Mouse (Mus musculus) midbrain, embryonic 10.5 days (tissue): ENCODE results near the gene F12. TPM values are rescaled to one million over a fixed set of nuclear protein-coding genes. Genes with fewer than 3 reads are reported as not detected.

ENCODE experiments used
- DNase-seq: peaks from one replicate; pipeline ENCODE4 v3.0.0-alpha.2; 2017; ENCODE audit warnings: low spot score
- H3K27ac ChIP-seq: fragments of 300-500 bp; sonication (generic); replicated peaks from 2 replicates; pipeline ENCODE4 v1.5.1; 2016; ENCODE audit warnings: mild to moderate bottlenecking
- H3K27me3 ChIP-seq: fragments of 300-500 bp; sonication (generic); 2 replicates; pipeline ENCODE4 v1.6.1; 2016; ENCODE audit warnings: low read depth, mild to moderate bottlenecking; ENCODE audit not compliant: poor library complexity, severe bottlenecking
- H3K36me3 ChIP-seq: fragments of 300-500 bp; sonication (generic); 2 replicates; pipeline ENCODE4 v1.6.1; 2016; ENCODE audit warnings: mild to moderate bottlenecking, moderate library complexity
- H3K4me1 ChIP-seq: fragments of 300-500 bp; sonication (generic); 2 replicates; pipeline ENCODE4 v1.6.1; 2016
- H3K4me3 ChIP-seq: fragments of 300-500 bp; sonication (generic); 2 replicates; pipeline ENCODE4 v1.5.1; 2016; ENCODE audit warnings: mild to moderate bottlenecking, moderate library complexity
- H3K9me3 ChIP-seq: fragments of 300-500 bp; sonication (generic); replicated peaks from 2 replicates; pipeline ENCODE4 v1.6.1; 2016; ENCODE audit warnings: mild to moderate bottlenecking
- WGBS: fragments of 180-500 bp; shearing (Covaris S2); methylation state at CpG from one replicate; pipeline ENCODE4 v1.1.7; 2016; 5-methylcytosine and 5-hydroxymethylcytosine counted together
- polyA plus RNA-seq: library from polyadenylated mRNA; unstranded; fragments of >200 nt; fragmentation: Nextera tagmentation; extraction: Ambion mirVana; gene quantifications from 2 replicates; pipeline ENCODE4 v1.2.1, GENCODE M21; 2016

Gene F12
- polyA plus RNA-seq, 1 experiment from 2014 or later, result not detected

GRCm38 (mm10) chr13:55420018-55420932 lies 6.3 kb downstream of the F12 start:
- DNase-seq, result no peak
- H3K36me3 ChIP-seq, result no peaks in the 10 kb centered on the region
- WGBS, result 34% methylated on average over 51 of the region's 51 CpGs
- H3K4me3 ChIP-seq, result peak overlapping the region; percentile 39; the same call in 1 of the 2 replicates
- peaks cover 70% of the 10 kb centered on the region for H3K27me3 ChIP-seq
- H3K9me3 ChIP-seq, result no peaks in the 10 kb centered on the region
- peaks cover 26% of the 10 kb centered on the region for H3K4me1 ChIP-seq
- no peak overlapping the region; the same call in 1 of the 2 replicates for H3K27ac ChIP-seq

GRCm38 (mm10) chr13:55419142-55419541 lies 7.5 kb downstream of the F12 start:
- H3K27me3 ChIP-seq, result peaks cover 81% of the 10 kb centered on the region
- WGBS, result 87% methylated on average over 5 of the region's 5 CpGs
- DNase-seq, result no peak

DNA sequence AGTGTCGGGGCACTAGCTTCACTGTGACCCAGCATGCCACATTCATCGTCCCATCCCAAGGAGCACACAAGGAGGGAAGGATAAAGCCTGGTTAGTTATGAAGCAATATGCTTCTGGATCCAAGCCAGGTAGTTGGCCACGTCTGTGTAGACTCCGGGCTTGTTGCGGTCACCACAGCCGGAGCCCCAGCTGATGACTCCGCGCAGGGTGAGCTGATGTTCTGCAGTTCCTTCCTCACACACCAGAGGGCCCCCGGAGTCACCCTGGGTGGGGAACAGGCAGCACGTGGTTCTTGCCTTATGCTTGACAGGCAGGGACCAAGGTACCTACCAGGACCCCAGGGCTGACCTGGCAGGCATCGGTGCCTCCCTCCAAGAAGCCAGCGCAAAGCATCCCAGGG lies 8.6 kb downstream of the F12 start:
- H3K27ac ChIP-seq, result no peak overlapping the region
- H3K9me3 ChIP-seq, result no peaks in the 10 kb centered on the region
- H3K36me3 ChIP-seq, result no peaks in the 10 kb centered on the region
- peaks cover 33% of the 10 kb centered on the region for H3K4me1 ChIP-seq
- peak; percentile 82 for DNase-seq
- peaks cover 89% of the 10 kb centered on the region for H3K27me3 ChIP-seq
- 14% methylated on average over 12 of the region's 12 CpGs for WGBS
- no peak overlapping the region for H3K4me3 ChIP-seq

More at GRCm38 (mm10) chr13:55419142-55419541, 7.5 kb downstream of the F12 start:
- no peak overlapping the region for H3K4me3 ChIP-seq
- H3K36me3 ChIP-seq, result no peaks in the 10 kb centered on the region
- H3K4me1 ChIP-seq, result peaks cover 33% of the 10 kb centered on the region
- no peak overlapping the region for H3K27ac ChIP-seq
- no peaks in the 10 kb centered on the region for H3K9me3 ChIP-seq

- WGBS, result 10% methylated on average over 41 of the region's 41 CpGs
- Histone ChIP-seq H3K4me3 (peak within 1 kb of the TSS; percentile 52), H3K9me3 (no peaks in the 10 kb centered on the region), H3K27me3 (peaks cover 67% of the 10 kb centered on the region), H3K27ac (no peak within 1 kb of the TSS; the same call in 1 of the 2 replicates), H3K36me3 (no peaks in the 10 kb centered on the region), H3K4me1 (peaks cover 15% of the 10 kb centered on the region)
- peak; percentile 58 for DNase-seq
These were observed 11.7 kb downstream of the F12 start, which contains the start of gene Pfn3 for GRCm38 (mm10) chr13:55414743-55415380. Pfn3 (minus strand) TSS chr13:55415232.

DNA sequence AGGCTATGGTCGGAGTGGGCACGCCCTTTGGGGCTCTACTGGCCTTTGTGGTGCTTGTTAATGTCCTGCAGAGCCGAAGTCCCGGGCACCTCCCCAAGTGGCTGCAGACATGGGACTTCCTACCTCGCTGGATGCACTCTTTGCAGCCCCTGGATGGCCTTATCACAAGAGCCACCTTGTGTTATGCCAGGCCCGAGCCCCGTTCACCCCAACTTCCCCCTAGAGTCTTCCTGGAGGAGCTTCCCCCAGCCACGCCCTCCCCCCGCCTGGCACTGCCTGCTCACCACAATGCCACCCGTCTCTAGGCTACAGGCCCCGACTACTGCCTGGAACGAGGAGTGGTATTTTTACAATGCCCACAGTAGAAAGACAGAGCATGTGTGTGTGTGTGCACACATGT lies 13.3 kb downstream of the F12 start:
- Histone ChIP-seq H3K4me1 (peaks cover 13% of the 10 kb centered on the region), H3K4me3 (no peak overlapping the region), H3K27ac (no peak overlapping the region), H3K27me3 (peaks cover 52% of the 10 kb centered on the region), H3K9me3 (no peaks in the 10 kb centered on the region), H3K36me3 (no peaks in the 10 kb centered on the region)
- no peak for DNase-seq
- 87% methylated on average over 12 of the region's 12 CpGs for WGBS

GRCm38 (mm10) chr13:55412643-55413307 lies 13.8 kb downstream of the F12 start:
- no peak overlapping the region for H3K4me3 ChIP-seq
- WGBS, result 79% methylated on average over 13 of the region's 13 CpGs
- no peak overlapping the region for H3K27ac ChIP-seq
- H3K36me3 ChIP-seq, result no peaks in the 10 kb centered on the region
- H3K4me1 ChIP-seq, result peaks cover 8% of the 10 kb centered on the region
- H3K27me3 ChIP-seq, result peaks cover 46% of the 10 kb centered on the region
- no peaks in the 10 kb centered on the region for H3K9me3 ChIP-seq
- no peak for DNase-seq

- WGBS, result 76% methylated on average over 7 of the region's 7 CpGs
- Histone ChIP-seq H3K9me3 (no peaks in the 10 kb centered on the region), H3K36me3 (no peaks in the 10 kb centered on the region), H3K27me3 (peaks cover 37% of the 10 kb centered on the region), H3K4me3 (no peak overlapping the region), H3K27ac (no peak overlapping the region), H3K4me1 (peaks cover 8% of the 10 kb centered on the region)
- DNase-seq, result no peak
These were observed 14.8 kb downstream of the F12 start for GRCm38 (mm10) chr13:55411826-55412225.

DNA sequence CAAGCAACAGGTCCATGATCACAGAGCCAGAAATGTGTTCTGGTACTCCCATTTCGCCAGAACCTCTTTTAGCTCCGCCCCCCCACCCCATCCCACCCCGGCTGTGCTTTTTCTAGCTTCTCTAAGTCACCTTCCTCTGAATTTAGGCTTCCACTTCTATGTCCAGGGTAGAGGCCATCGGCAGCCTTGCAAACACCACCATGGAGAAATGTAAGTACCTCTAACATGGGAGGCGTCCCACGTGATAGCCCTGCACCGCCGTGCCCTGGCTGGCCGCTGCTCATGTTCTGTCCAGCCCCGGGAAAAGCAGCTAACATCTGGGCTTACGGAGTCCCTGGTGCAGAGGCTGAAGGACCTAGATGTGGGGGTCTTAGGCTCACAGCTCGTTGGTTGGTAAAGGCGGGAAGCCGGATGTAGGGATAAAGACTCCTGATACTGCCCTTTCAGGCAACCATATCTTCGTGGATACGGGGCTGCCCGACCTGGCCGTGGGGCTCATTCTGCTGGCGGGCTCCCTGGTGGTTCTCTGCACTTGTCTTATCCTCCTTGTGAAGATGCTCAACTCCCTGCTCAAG lies 18.0 kb downstream of the F12 start:
- Histone ChIP-seq H3K27ac (no peak overlapping the region), H3K4me3 (no peak overlapping the region), H3K4me1 (peaks cover 15% of the 10 kb centered on the region), H3K9me3 (no peaks in the 10 kb centered on the region), H3K36me3 (no peaks in the 10 kb centered on the region), H3K27me3 (peaks cover 27% of the 10 kb centered on the region)
- WGBS, result 87% methylated on average over 19 of the region's 19 CpGs
- no peak for DNase-seq

DNA sequence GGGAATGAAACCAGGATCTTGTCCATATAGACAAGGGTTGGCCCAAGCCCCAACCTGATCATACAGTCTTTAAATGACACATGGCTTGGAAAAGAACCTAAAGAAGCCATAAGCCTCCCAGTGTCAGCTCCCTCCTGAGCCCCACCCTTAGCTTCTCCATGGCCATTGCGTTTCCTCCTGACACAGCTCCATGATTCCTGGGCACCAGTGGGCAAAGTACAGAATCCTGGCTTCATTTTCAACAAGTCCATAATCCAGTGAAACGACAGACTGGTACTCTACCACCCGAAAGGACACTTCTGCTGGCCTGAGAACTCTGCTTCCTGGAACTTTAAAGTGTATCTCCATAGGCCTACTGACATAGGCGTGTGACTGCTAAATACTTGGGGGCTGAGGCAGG lies 19.3 kb downstream of the F12 start:
- no peak for DNase-seq
- H3K9me3 ChIP-seq, result no peaks in the 10 kb centered on the region
- WGBS, result 87% methylated on average over 4 of the region's 4 CpGs

GRCm38 (mm10) chr13:55405783-55406390 lies 20.7 kb downstream of the F12 start:
- 63% methylated on average over 13 of the region's 13 CpGs for WGBS
- no peak overlapping the region for H3K4me3 ChIP-seq
- H3K36me3 ChIP-seq, result no peaks in the 10 kb centered on the region
- peaks cover 21% of the 10 kb centered on the region for H3K4me1 ChIP-seq
- no peak for DNase-seq
- H3K27ac ChIP-seq, result peak overlapping the region; percentile 89
- no peaks in the 10 kb centered on the region for H3K9me3 ChIP-seq
- H3K27me3 ChIP-seq, result peaks cover 24% of the 10 kb centered on the region

More for the DNA sequence above, 19.3 kb downstream of the F12 start:
- Histone ChIP-seq H3K4me1 (peaks cover 21% of the 10 kb centered on the region), H3K27me3 (peaks cover 24% of the 10 kb centered on the region), H3K27ac (no peak overlapping the region), H3K4me3 (no peak overlapping the region), H3K36me3 (no peaks in the 10 kb centered on the region)

GRCm38 (mm10) chr13:55404853-55405782 lies 21.5 kb downstream of the F12 start:
- Histone ChIP-seq H3K36me3 (no peaks in the 10 kb centered on the region), H3K27me3 (peaks cover 24% of the 10 kb centered on the region), H3K27ac (peak overlapping the region; percentile 89), H3K4me1 (peaks cover 21% of the 10 kb centered on the region), H3K9me3 (no peaks in the 10 kb centered on the region), H3K4me3 (peak overlapping the region; percentile 19; the same call in 1 of the 2 replicates)
- WGBS, result 16% methylated on average over 11 of the region's 11 CpGs
- peak; percentile 87 for DNase-seq
